Mouse (Mus musculus): ENCODE measurements around the gene Phf14.

- TF ChIP-seq CTCF (IDR thresholded peaks at IDR 0.05; ENCODE audit: low read depth) (no peak), EP300 (IDR thresholded peaks at IDR 0.05; ENCODE audit: low read depth) (no peak)
Observed at GRCm38 (mm10) chr6:12038268-12038667, 130.7 kb downstream of the Phf14 start.

Data from liver, postnatal 0 days (tissue).